Mouse (Mus musculus): ENCODE measurements at regions not wholly inside any gene's neighbourhood (a gene's known extent, or its start where the extent isn't known, plus 50 kb on each side); places are given as distances from the start of the nearest gene placed in this dataset.

- Histone ChIP-seq H3K27ac (ENCODE audit: low read depth, low read length) (no peak overlapping the region), H3K27me3 (replicated peaks; ENCODE audit: control insufficient read depth, insufficient read depth, low read length) (no peaks in the 10 kb centered on the region), H3K4me3 (ENCODE audit: low read depth, low read length) (no peak overlapping the region), H3K4me2 (no peak overlapping the region), H3K9ac (ENCODE audit: low read depth, low read length) (no peak overlapping the region), H3K36me3 (ENCODE audit: control insufficient read depth, insufficient read depth, low read length) (no peaks in the 10 kb centered on the region), H3K4me1 (replicated peaks; ENCODE audit: control insufficient read depth, insufficient read depth, low read length) (no peaks in the 10 kb centered on the region; the same call in 1 of the 2 replicates), H3K9me3 (ENCODE audit: control insufficient read depth, low read length) (no peaks in the 10 kb centered on the region)
- no peak for ATAC-seq (replicated peaks; ENCODE audit: low FRiP score)
- no peak for DNase-seq (ENCODE audit: low spot score)
- 82% methylated on average over 4 of the region's 4 CpGs for WGBS
Observed at GRCm38 (mm10) chr8:87230096-87230495, 242.3 kb downstream of the Cbln1 start.

GRCm38 (mm10) chr8:87229182-87229581, 243.2 kb downstream of the Cbln1 start:
- H3K36me3 ChIP-seq (ENCODE audit: control insufficient read depth, insufficient read depth, low read length) = no peaks in the 10 kb centered on the region
- H3K4me2 ChIP-seq = no peak overlapping the region
- DNase-seq (ENCODE audit: low spot score) (no peak), ATAC-seq (replicated peaks; ENCODE audit: low FRiP score) (no peak)
- H3K9me3 ChIP-seq (ENCODE audit: control insufficient read depth, low read length) = no peaks in the 10 kb centered on the region
- no peaks in the 10 kb centered on the region for H3K27me3 ChIP-seq (replicated peaks; ENCODE audit: control insufficient read depth, insufficient read depth, low read length)
- no peak overlapping the region for H3K4me3 ChIP-seq (ENCODE audit: low read depth, low read length)
- H3K9ac ChIP-seq (ENCODE audit: low read depth, low read length) = no peak overlapping the region
- no peaks in the 10 kb centered on the region for H3K4me1 ChIP-seq (replicated peaks; ENCODE audit: control insufficient read depth, insufficient read depth, low read length)
- H3K27ac ChIP-seq (ENCODE audit: low read depth, low read length) = no peak overlapping the region
- 93% methylated on average over 6 of the region's 6 CpGs for WGBS

GRCm38 (mm10) chr8:87228777-87229176, 243.6 kb downstream of the Cbln1 start:
- no peaks in the 10 kb centered on the region for H3K36me3 ChIP-seq (ENCODE audit: control insufficient read depth, insufficient read depth, low read length)
- no peaks in the 10 kb centered on the region for H3K9me3 ChIP-seq (ENCODE audit: control insufficient read depth, low read length)
- 87% methylated on average over 6 of the region's 6 CpGs for WGBS
- no peak overlapping the region for H3K4me2 ChIP-seq
- ATAC-seq (replicated peaks; ENCODE audit: low FRiP score) = no peak
- no peak for DNase-seq (ENCODE audit: low spot score)
- no peaks in the 10 kb centered on the region for H3K4me1 ChIP-seq (replicated peaks; ENCODE audit: control insufficient read depth, insufficient read depth, low read length)
- no peak overlapping the region for H3K27ac ChIP-seq (ENCODE audit: low read depth, low read length)
- H3K27me3 ChIP-seq (replicated peaks; ENCODE audit: control insufficient read depth, insufficient read depth, low read length) = no peaks in the 10 kb centered on the region
- H3K9ac ChIP-seq (ENCODE audit: low read depth, low read length) = no peak overlapping the region
- H3K4me3 ChIP-seq (ENCODE audit: low read depth, low read length) = no peak overlapping the region

- ATAC-seq (replicated peaks; ENCODE audit: low FRiP score) (no peak), DNase-seq (ENCODE audit: low spot score) (no peak)
- 71% methylated on average over 11 of the region's 11 CpGs for WGBS
Observed at GRCm38 (mm10) chr8:87225504-87226425, 246.6 kb downstream of the Cbln1 start.

GRCm38 (mm10) chr8:87220581-87220980, 251.8 kb downstream of the Cbln1 start:
- ATAC-seq (replicated peaks; ENCODE audit: low FRiP score) (no peak), DNase-seq (ENCODE audit: low spot score) (no peak)
- WGBS = 74% methylated on average over 6 of the region's 6 CpGs
- Histone ChIP-seq H3K27me3 (replicated peaks; ENCODE audit: control insufficient read depth, insufficient read depth, low read length) (0 out of 2 replicates have a peak, but pooled peaks cover 2% of the 10 kb centered on the region), H3K36me3 (ENCODE audit: control insufficient read depth, insufficient read depth, low read length) (no peaks in the 10 kb centered on the region), H3K9ac (ENCODE audit: low read depth, low read length) (no peak overlapping the region), H3K4me3 (ENCODE audit: low read depth, low read length) (no peak overlapping the region), H3K9me3 (ENCODE audit: control insufficient read depth, low read length) (no peaks in the 10 kb centered on the region), H3K4me1 (replicated peaks; ENCODE audit: control insufficient read depth, insufficient read depth, low read length) (no peaks in the 10 kb centered on the region), H3K4me2 (no peak overlapping the region), H3K27ac (ENCODE audit: low read depth, low read length) (no peak overlapping the region)

More at GRCm38 (mm10) chr8:87225504-87226425, 246.6 kb downstream of the Cbln1 start:
- H3K4me1 ChIP-seq (replicated peaks; ENCODE audit: control insufficient read depth, insufficient read depth, low read length) = no peaks in the 10 kb centered on the region
- H3K36me3 ChIP-seq (ENCODE audit: control insufficient read depth, insufficient read depth, low read length) = no peaks in the 10 kb centered on the region
- H3K27me3 ChIP-seq (replicated peaks; ENCODE audit: control insufficient read depth, insufficient read depth, low read length) = no peaks in the 10 kb centered on the region
- no peak overlapping the region for H3K27ac ChIP-seq (ENCODE audit: low read depth, low read length)
- H3K9me3 ChIP-seq (ENCODE audit: control insufficient read depth, low read length) = no peaks in the 10 kb centered on the region
- H3K4me3 ChIP-seq (ENCODE audit: low read depth, low read length) = no peak overlapping the region
- H3K4me2 ChIP-seq = no peak overlapping the region
- H3K9ac ChIP-seq (ENCODE audit: low read depth, low read length) = no peak overlapping the region

GRCm38 (mm10) chr8:87218956-87219482, 253.4 kb downstream of the Cbln1 start:
- Histone ChIP-seq H3K36me3 (ENCODE audit: control insufficient read depth, insufficient read depth, low read length) (no peaks in the 10 kb centered on the region), H3K27ac (ENCODE audit: low read depth, low read length) (no peak overlapping the region), H3K9me3 (ENCODE audit: control insufficient read depth, low read length) (no peaks in the 10 kb centered on the region), H3K27me3 (replicated peaks; ENCODE audit: control insufficient read depth, insufficient read depth, low read length) (0 out of 2 replicates have a peak, but pooled peaks cover 2% of the 10 kb centered on the region), H3K4me2 (no peak overlapping the region), H3K4me3 (ENCODE audit: low read depth, low read length) (no peak overlapping the region), H3K9ac (ENCODE audit: low read depth, low read length) (no peak overlapping the region), H3K4me1 (replicated peaks; ENCODE audit: control insufficient read depth, insufficient read depth, low read length) (no peaks in the 10 kb centered on the region)
- 14% methylated on average over 6 of the region's 6 CpGs for WGBS
- no peak for DNase-seq (ENCODE audit: low spot score)
- no peak for ATAC-seq (replicated peaks; ENCODE audit: low FRiP score)

- Histone ChIP-seq H3K4me2 (no peak overlapping the region), H3K9me3 (ENCODE audit: control insufficient read depth, low read length) (no peaks in the 10 kb centered on the region), H3K27ac (ENCODE audit: low read depth, low read length) (no peak overlapping the region), H3K9ac (ENCODE audit: low read depth, low read length) (no peak overlapping the region), H3K4me1 (replicated peaks; ENCODE audit: control insufficient read depth, insufficient read depth, low read length) (no peaks in the 10 kb centered on the region), H3K27me3 (replicated peaks; ENCODE audit: control insufficient read depth, insufficient read depth, low read length) (0 out of 2 replicates have a peak, but pooled peaks cover 2% of the 10 kb centered on the region), H3K4me3 (ENCODE audit: low read depth, low read length) (no peak overlapping the region), H3K36me3 (ENCODE audit: control insufficient read depth, insufficient read depth, low read length) (no peaks in the 10 kb centered on the region)
- WGBS = 75% methylated on average over 10 of the region's 10 CpGs
- DNase-seq (ENCODE audit: low spot score) (no peak), ATAC-seq (replicated peaks; ENCODE audit: low FRiP score) (no peak)
Observed at GRCm38 (mm10) chr8:87214962-87215361, 257.4 kb downstream of the Cbln1 start.

- no peaks in the 10 kb centered on the region for H3K4me1 ChIP-seq (replicated peaks; ENCODE audit: control insufficient read depth, insufficient read depth, low read length)
- no peak for ATAC-seq (replicated peaks; ENCODE audit: low FRiP score)
- no peaks in the 10 kb centered on the region for H3K9me3 ChIP-seq (ENCODE audit: control insufficient read depth, low read length)
- no peaks in the 10 kb centered on the region for H3K36me3 ChIP-seq (ENCODE audit: control insufficient read depth, insufficient read depth, low read length)
- H3K9ac ChIP-seq (ENCODE audit: low read depth, low read length) = no peak overlapping the region
- no peak overlapping the region for H3K27ac ChIP-seq (ENCODE audit: low read depth, low read length)
- no peak overlapping the region for H3K4me2 ChIP-seq
- H3K4me3 ChIP-seq (ENCODE audit: low read depth, low read length) = no peak overlapping the region
- H3K27me3 ChIP-seq (replicated peaks; ENCODE audit: control insufficient read depth, insufficient read depth, low read length) = no peaks in the 10 kb centered on the region
- DNase-seq (ENCODE audit: low spot score) = no peak
- WGBS = 75% methylated on average over 4 of the region's 4 CpGs
Observed at GRCm38 (mm10) chr8:87210546-87210945, 261.9 kb downstream of the Cbln1 start.

GRCm38 (mm10) chr8:87209295-87209694, 263.1 kb downstream of the Cbln1 start:
- H3K4me1 ChIP-seq (replicated peaks; ENCODE audit: control insufficient read depth, insufficient read depth, low read length) = no peaks in the 10 kb centered on the region
- WGBS = 73% methylated on average over 1 of the region's 1 CpGs

More at GRCm38 (mm10) chr8:87209295-87209694, 263.1 kb downstream of the Cbln1 start:
- no peaks in the 10 kb centered on the region for H3K27me3 ChIP-seq (replicated peaks; ENCODE audit: control insufficient read depth, insufficient read depth, low read length)
- ATAC-seq (replicated peaks; ENCODE audit: low FRiP score) = no peak
- H3K27ac ChIP-seq (ENCODE audit: low read depth, low read length) = no peak overlapping the region
- no peak for DNase-seq (ENCODE audit: low spot score)
- H3K4me3 ChIP-seq (ENCODE audit: low read depth, low read length) = no peak overlapping the region
- no peaks in the 10 kb centered on the region for H3K36me3 ChIP-seq (ENCODE audit: control insufficient read depth, insufficient read depth, low read length)
- no peak overlapping the region for H3K4me2 ChIP-seq
- H3K9me3 ChIP-seq (ENCODE audit: control insufficient read depth, low read length) = no peaks in the 10 kb centered on the region
- H3K9ac ChIP-seq (ENCODE audit: low read depth, low read length) = no peak overlapping the region

All from liver, embryonic 11.5 days (tissue).